Mouse (Mus musculus) CH12.LX (cell line): ENCODE measurements around the gene Myom1. TPM values are rescaled to one million over a fixed set of nuclear protein-coding genes. Genes with fewer than 3 reads are reported as not detected.

Source experiments
- DNase-seq: peaks from one replicate; pipeline ENCODE4 v3.0.0-alpha.2; 2013; ENCODE audit errors: extremely low read depth
- H3K27ac ChIP-seq: 2 replicates; pipeline ENCODE4 v1.5.1; 2012; ENCODE audit warnings: low read depth, mild to moderate bottlenecking, control low read depth, moderate library complexity; ENCODE audit not compliant: insufficient read depth
- H3K27me3 ChIP-seq: replicated peaks from 2 replicates; pipeline ENCODE3; 2012; ENCODE audit warnings: inconsistent platforms
- H3K36me3 ChIP-seq, 2 experiments: replicated peaks in 1 of 2; 2 replicates each; pipeline versions ENCODE3 to v1.6.1; 2012; ENCODE audit warnings: inconsistent platforms in 1 of 2, low read length in 1 of 2, mild to moderate bottlenecking in 1 of 2, mixed read lengths in 1 of 2, moderate library complexity in 1 of 2; ENCODE audit not compliant: control insufficient read depth in 1 of 2, insufficient read depth in 1 of 2
- H3K4me1 ChIP-seq, 2 experiments: 2 replicates each; pipeline ENCODE4 v1.6.1; 2012; ENCODE audit warnings: inconsistent platforms in 1 of 2, moderate library complexity in 1 of 2; ENCODE audit not compliant: insufficient read depth in 2 of 2, control insufficient read depth in 1 of 2
- H3K4me2 ChIP-seq: 2 replicates; pipeline ENCODE4 v1.6.1; 2012; ENCODE audit warnings: low read depth, mild to moderate bottlenecking, control low read depth; ENCODE audit not compliant: poor library complexity, insufficient read depth, severe bottlenecking
- H3K4me3 ChIP-seq, 3 experiments: fragments of 150-350 bp in 1 of 3; sonication (generic) in 1 of 3; replicated peaks in 1 of 3; 2 replicates each; pipeline versions ENCODE3 to v1.5.1; 2011 to 2012; ENCODE audit warnings: low read depth in 2 of 3, low read length in 2 of 3, mild to moderate bottlenecking in 2 of 3, moderate library complexity in 2 of 3, control low read depth in 1 of 3, improper control_type of control experiment in 1 of 3, inconsistent platforms in 1 of 3, mixed read lengths in 1 of 3; ENCODE audit not compliant: poor library complexity in 1 of 3
- H3K79me2 ChIP-seq: replicated peaks from 2 replicates; pipeline ENCODE4 v1.6.1; 2012; ENCODE audit warnings: mild to moderate bottlenecking, moderate library complexity; ENCODE audit not compliant: control insufficient read depth, poor library complexity, insufficient read depth, severe bottlenecking; ENCODE audit errors: extremely low read depth
- H3K9ac ChIP-seq: 2 replicates; pipeline ENCODE4 v1.6.1; 2012; ENCODE audit warnings: low read depth, mild to moderate bottlenecking, control low read depth, moderate library complexity; ENCODE audit not compliant: insufficient read depth
- H3K9me3 ChIP-seq: replicated peaks from 2 replicates; pipeline ENCODE3; 2012; ENCODE audit warnings: low read length, inconsistent platforms, mixed read lengths
- BHLHE40 ChIP-seq: IDR thresholded peaks from 2 replicates; pipeline ENCODE4 v1.6.1; 2011; ENCODE audit warnings: mild to moderate bottlenecking, low read depth, low read length, improper control_type of control experiment
- CHD1 ChIP-seq: IDR thresholded peaks from 2 replicates; pipeline ENCODE4 v1.6.1; 2012; ENCODE audit warnings: low read depth, low read length, improper control_type of control experiment, inconsistent platforms
- CTCF ChIP-seq, 2 experiments: IDR thresholded peaks in 1 of 2; conservative IDR thresholded peaks in 1 of 2; 2 replicates each; pipeline ENCODE4 v1.5.1; 2011 to 2012; ENCODE audit warnings: low read depth in 2 of 2, low read length in 2 of 2, improper control_type of control experiment in 1 of 2, inconsistent platforms in 1 of 2, mild to moderate bottlenecking in 1 of 2, moderate library complexity in 1 of 2
- ELF1 ChIP-seq: IDR thresholded peaks from 2 replicates; pipeline ENCODE4 v1.6.1; 2014; ENCODE audit warnings: low read depth, mild to moderate bottlenecking, inconsistent platforms, low read length, improper control_type of control experiment
- EP300 ChIP-seq: IDR thresholded peaks from 2 replicates; pipeline ENCODE4 v1.6.1; 2011; ENCODE audit warnings: low read length, improper control_type of control experiment
- ETS1 ChIP-seq: conservative IDR thresholded peaks from 2 replicates; pipeline ENCODE4 v1.6.1; 2012; ENCODE audit warnings: low read depth, mild to moderate bottlenecking, inconsistent platforms, low read length, improper control_type of control experiment, moderate library complexity
- GABPA ChIP-seq: IDR thresholded peaks from 2 replicates; pipeline ENCODE4 v1.6.1; 2012; ENCODE audit warnings: low read depth, low read length, improper control_type of control experiment, inconsistent platforms; ENCODE audit not compliant: insufficient replicate concordance
- JUN ChIP-seq: IDR thresholded peaks from 2 replicates; pipeline ENCODE4 v1.6.1; 2011; ENCODE audit warnings: low read depth, mild to moderate bottlenecking, low read length, improper control_type of control experiment, moderate library complexity; ENCODE audit not compliant: insufficient read depth
- JUND ChIP-seq: conservative IDR thresholded peaks from 2 replicates; pipeline ENCODE4 v1.6.1; 2011; ENCODE audit warnings: low read depth, low read length, improper control_type of control experiment
- MAFK ChIP-seq: IDR thresholded peaks from 2 replicates; pipeline ENCODE4 v1.6.1; 2011; ENCODE audit warnings: low read length, improper control_type of control experiment; ENCODE audit not compliant: insufficient replicate concordance
- MEF2A ChIP-seq: IDR thresholded peaks from 2 replicates; pipeline ENCODE4 v1.6.1; 2014; ENCODE audit warnings: low read depth, mild to moderate bottlenecking, inconsistent platforms, low read length, improper control_type of control experiment, borderline replicate concordance
- NELFE ChIP-seq: IDR thresholded peaks from 2 replicates; pipeline ENCODE4 v1.6.1; 2011; ENCODE audit warnings: low read depth, low read length, improper control_type of control experiment
- NRF1 ChIP-seq: IDR thresholded peaks from 2 replicates; pipeline ENCODE4 v1.6.1; 2014; ENCODE audit warnings: low read depth, mild to moderate bottlenecking, inconsistent platforms, low read length, improper control_type of control experiment, moderate library complexity
- PAX5 ChIP-seq: IDR thresholded peaks from 2 replicates; pipeline ENCODE4 v1.6.1; 2012; ENCODE audit warnings: low read length, inconsistent platforms, mixed read lengths
- POLR2A ChIP-seq: IDR thresholded peaks from 2 replicates; pipeline ENCODE4 v1.6.1; 2011; ENCODE audit warnings: low read depth, mild to moderate bottlenecking, improper control_type of control experiment, low read length
- RCOR1 ChIP-seq: conservative IDR thresholded peaks from 2 replicates; pipeline ENCODE4 v1.6.1; 2012; ENCODE audit warnings: low read depth, mild to moderate bottlenecking, inconsistent platforms, low read length, improper control_type of control experiment
- SMC3 ChIP-seq: IDR thresholded peaks from 2 replicates; pipeline ENCODE4 v1.6.1; 2011; ENCODE audit warnings: low read depth, low read length, improper control_type of control experiment
- TCF12 ChIP-seq: IDR thresholded peaks from 2 replicates; pipeline ENCODE4 v1.6.1; 2014; ENCODE audit warnings: low read depth, mild to moderate bottlenecking, inconsistent platforms, low read length, improper control_type of control experiment
- USF1 ChIP-seq: IDR thresholded peaks from 2 replicates; pipeline ENCODE4 v1.6.1; 2014; ENCODE audit warnings: low read depth, mild to moderate bottlenecking, inconsistent platforms, low read length, improper control_type of control experiment
- ZNF384 ChIP-seq: IDR thresholded peaks from 2 replicates; pipeline ENCODE4 v1.6.1; 2012; ENCODE audit warnings: low read depth, low read length, improper control_type of control experiment, inconsistent platforms
- dilution Hi-C: fragments of 300-500 bp; cut with MboI; formaldehyde crosslinking; loops from 2 replicates; pipeline ENCODE4 v1.14.3; 2020; ENCODE audit warnings: low sequenced_read_pairs; ENCODE audit not compliant: extremely low pct_unique_long_range_greater_than_20kb, extremely low pct_ligation_motif_present
- in situ Hi-C: fragments of 300-500 bp; cut with MboI; formaldehyde crosslinking; loops from 3 replicates; pipeline ENCODE4 v1.14.3; 2019; ENCODE audit warnings: low sequenced_read_pairs, low pct_ligation_motif_present, low pct_unique_long_range_greater_than_20kb, mixed read lengths
- polyA plus RNA-seq: library from polyadenylated mRNA; unstranded; fragments of >175 nt; gene quantifications from 2 replicates; pipeline ENCODE4 v1.2.1, GENCODE M21; 2012; ENCODE audit warnings: low read depth; ENCODE audit not compliant: insufficient read length
- total RNA-seq, 2 experiments: library from RNA; depleted of rRNA; stranded (reverse); fragments of 300-350 nt in 1 of 2; fragments of >200 nt in 1 of 2; gene quantifications; 2 replicates each; pipeline ENCODE4 v1.2.3; 2012 to 2014

Myom1 gene
- total and polyA plus RNA-seq, 3 experiments, result 0.26 to 0.93 (median 0.55) TPM

DNA sequence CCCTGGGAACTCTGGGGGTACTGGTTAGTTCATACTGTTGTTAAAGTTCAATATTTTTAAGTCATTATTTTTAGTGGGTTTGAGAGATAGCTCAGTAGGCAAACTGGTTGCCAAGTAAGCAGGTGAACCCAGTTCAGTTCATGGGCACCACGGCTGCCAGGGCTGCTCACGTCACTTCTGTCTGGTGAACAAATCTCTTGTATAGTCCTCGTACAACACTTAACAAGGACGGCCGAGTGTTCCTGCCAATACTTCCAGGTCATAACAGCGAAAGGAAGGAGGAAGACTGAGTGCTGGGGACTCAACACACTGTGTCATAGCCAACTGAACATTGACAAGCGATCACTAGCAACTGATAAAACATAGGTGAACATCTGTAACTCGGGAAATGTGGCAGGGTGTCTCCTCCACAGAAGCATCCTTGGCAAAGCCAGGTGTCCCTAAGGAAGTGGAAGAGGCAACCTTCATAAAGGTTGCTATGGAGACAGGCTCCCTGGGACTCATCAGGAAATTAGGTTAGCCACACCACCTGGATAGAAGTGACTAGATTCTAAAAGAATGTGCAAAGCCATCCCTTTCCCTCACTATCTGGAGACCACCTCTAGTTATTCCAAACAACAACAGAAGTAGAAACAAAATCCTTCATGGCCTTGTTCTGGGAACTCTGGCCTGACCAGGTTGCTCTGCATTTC is 52.9 kb downstream of the Myom1 start:
- no peak overlapping the region for H3K4me3 ChIP-seq
- peaks cover 0 to 4% of the 10 kb centered on the region in 2 experiments; a peak in 1 of 4 replicates for H3K4me1 ChIP-seq
- dilution Hi-C loops (no loop called here), in situ Hi-C loops (no loop called here)
- H3K9ac ChIP-seq, result no peak overlapping the region
- DNase-seq, result no peak
- no peak overlapping the region for H3K27ac ChIP-seq
- no peaks in the 10 kb centered on the region for H3K79me2 ChIP-seq
- no peak overlapping the region for H3K4me2 ChIP-seq
- no peaks in the 10 kb centered on the region for H3K36me3 ChIP-seq
- TF ChIP-seq CTCF (conservative IDR thresholded peaks at IDR 0.05 in 1 of 2, IDR thresholded peaks at IDR 0.05 in 1 of 2; ENCODE audit: low read depth in 2 of 2, low read length in 2 of 2) (no peak), NELFE (no peak), MAFK (no peak)
- H3K9me3 ChIP-seq, result no peaks in the 10 kb centered on the region
- no peaks in the 10 kb centered on the region for H3K27me3 ChIP-seq

DNA sequence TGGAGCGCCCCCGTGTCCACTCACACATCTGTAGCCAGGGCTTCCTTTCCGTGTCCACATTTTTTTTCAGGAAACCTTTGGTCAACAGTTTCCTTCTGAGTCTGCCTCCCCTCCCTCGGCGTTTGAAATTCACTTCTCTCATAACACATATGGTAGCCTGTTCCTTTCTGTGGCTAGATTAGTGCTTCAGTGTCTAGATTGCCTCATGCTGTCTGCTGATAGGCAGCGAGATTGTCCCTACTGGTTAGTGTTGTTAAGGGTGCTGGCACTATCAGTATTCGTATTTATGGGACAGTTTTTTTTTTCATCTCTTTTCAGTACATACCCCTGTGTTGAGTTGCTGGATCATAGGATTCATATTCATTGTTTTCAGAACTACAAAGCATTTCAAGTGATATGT is 54.0 kb downstream of the Myom1 start:
- dilution Hi-C loops, result no loop called here
- Histone ChIP-seq H3K27ac (no peak overlapping the region), H3K27me3 (no peaks in the 10 kb centered on the region), H3K9ac (no peak overlapping the region), H3K4me3 (no peak overlapping the region), H3K36me3 (no peaks in the 10 kb centered on the region), H3K4me1 (peaks cover 0 to 4% of the 10 kb centered on the region in 2 experiments; a peak in 1 of 4 replicates), H3K4me2 (no peak overlapping the region), H3K9me3 (no peaks in the 10 kb centered on the region), H3K79me2 (no peaks in the 10 kb centered on the region)
- TF ChIP-seq BHLHE40, result no peak
- TF ChIP-seq USF1, result no peak
- TF ChIP-seq GABPA, result no peak
- no peak for TF ChIP-seq JUN
- TF ChIP-seq ZNF384, result no peak
- TF ChIP-seq CTCF (conservative IDR thresholded peaks at IDR 0.05 in 1 of 2, IDR thresholded peaks at IDR 0.05 in 1 of 2; ENCODE audit: low read depth in 2 of 2, low read length in 2 of 2), result no peak
- no peak for TF ChIP-seq EP300
- no peak for TF ChIP-seq PAX5
- no peak for TF ChIP-seq ELF1
- no peak for TF ChIP-seq NELFE
- no peak for TF ChIP-seq SMC3
- TF ChIP-seq POLR2A, result no peak
- TF ChIP-seq JUND, result no peak
- TF ChIP-seq ETS1, result no peak
- TF ChIP-seq RCOR1, result no peak
- no peak for TF ChIP-seq MEF2A
- TF ChIP-seq TCF12, result no peak
- TF ChIP-seq NRF1, result no peak
- TF ChIP-seq CHD1, result no peak
- in situ Hi-C loops, result no loop called here
- DNase-seq, result no peak
